In the genomic region with DNA sequence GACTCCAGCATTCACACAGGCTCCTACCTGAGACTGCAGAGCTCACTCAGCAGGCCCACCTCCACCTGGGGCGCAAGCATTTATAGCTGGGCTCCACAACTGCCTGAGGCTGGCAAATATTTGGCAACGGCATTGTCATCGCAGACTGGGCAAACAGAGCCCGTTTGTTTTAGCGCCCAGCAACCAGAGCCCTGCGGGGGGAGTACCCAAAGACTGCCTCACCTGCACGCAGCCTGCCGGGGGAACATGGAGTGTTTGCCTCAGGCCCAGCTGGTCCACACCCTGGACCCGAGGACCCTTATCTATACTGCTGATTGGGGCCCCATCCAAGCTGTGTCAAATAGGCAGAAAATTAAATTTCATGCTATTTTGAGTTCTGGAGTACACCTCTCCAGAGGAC, we compare ENCODE assay signal across 19 mouse cellular contexts. TPM values are rescaled to one million over a fixed set of nuclear protein-coding genes. Genes with fewer than 3 reads are reported as not detected.
DNase-seq lines count a peak whose midpoint lies in the region; ATAC-seq and TF ChIP-seq lines count a peak whose summit lies in the region.
"Had no signal": no experiment of that assay in that cellular context is flagged by ENCODE, and none has a peak within 500 bp of the region (broad histone marks: within the 10 kb centered on the region; RNA-seq: fewer than 3 reads in every experiment).

A gene (minus strand): TSS at position 61 of the 400 bp plus-strand sequence.

- H3K27ac ChIP-seq in liver, embryonic 14.5 days = no peak within 1 kb of the TSS
- H3K27ac ChIP-seq: embryonic facial prominence, embryonic 15.5 days; heart, embryonic 13.5 days; hindbrain, embryonic 10.5 days; macrophage; midbrain, embryonic 13.5 days had no signal

- WGBS in liver, embryonic 14.5 days (ENCODE audit: insufficient replicate concordance) = 45% methylated on average over 9 of the region's 9 CpGs

- H3K4me1 ChIP-seq in liver, embryonic 14.5 days (replicated peaks; ENCODE audit: control insufficient read depth in 2 of 2, insufficient read depth in 2 of 2, low read length in 1 of 2) = peaks cover 8 to 9% of the 10 kb centered on the region in 2 experiments
- H3K4me1 ChIP-seq: embryonic facial prominence, embryonic 15.5 days; midbrain, embryonic 13.5 days had no signal

- TF ChIP-seq EP300 in liver, embryonic 14.5 days (IDR thresholded peaks at IDR 0.05; ENCODE audit: low read depth) = no peak

- no peak within 1 kb of the TSS for H3K4me3 ChIP-seq in liver, embryonic 14.5 days (ENCODE audit: insufficient read depth in 1 of 2, low read depth in 2 of 2, low read length in 2 of 2)
- H3K4me3 ChIP-seq: embryonic facial prominence, embryonic 15.5 days; heart, embryonic 13.5 days; hindbrain, embryonic 10.5 days; midbrain, embryonic 13.5 days had no signal

- H3K9me3 ChIP-seq in liver, embryonic 14.5 days (ENCODE audit: control insufficient read depth, low read length) = no peaks in the 10 kb centered on the region
- H3K9me3 ChIP-seq: embryonic facial prominence, embryonic 15.5 days; heart, embryonic 13.5 days; hindbrain, embryonic 10.5 days; midbrain, embryonic 13.5 days had no signal

- H3K9ac ChIP-seq in liver, embryonic 14.5 days (replicated peaks) = peak within 1 kb of the TSS; percentile 27; the same call in 1 of the 2 replicates
- H3K9ac ChIP-seq: embryonic facial prominence, embryonic 15.5 days; heart, embryonic 13.5 days; midbrain, embryonic 13.5 days had no signal

- peak within 1 kb of the TSS; percentile 20; the same call in 1 of the 2 replicates for H3K4me2 ChIP-seq in liver, embryonic 14.5 days (ENCODE audit: low read depth)
- H3K4me2 ChIP-seq: embryonic facial prominence, embryonic 15.5 days; heart, embryonic 13.5 days; midbrain, embryonic 13.5 days had no signal

- no peaks in the 10 kb centered on the region for H3K36me3 ChIP-seq in liver, embryonic 14.5 days (replicated peaks; ENCODE audit: control insufficient read depth, insufficient read depth, low read depth)
- H3K36me3 ChIP-seq: embryonic facial prominence, embryonic 15.5 days; heart, embryonic 13.5 days; hindbrain, embryonic 10.5 days; midbrain, embryonic 13.5 days had no signal

- H3K27me3 ChIP-seq in liver, embryonic 14.5 days (ENCODE audit: control insufficient read depth, insufficient read depth, low read length) = no peaks in the 10 kb centered on the region; the same call in 1 of the 2 replicates
- H3K27me3 ChIP-seq: embryonic facial prominence, embryonic 15.5 days had no signal

- peak; percentile 58 to 62 for DNase-seq in urinary bladder, adult 18-20 months (ENCODE audit: low spot score in 2 of 2)
- no peak for DNase-seq in urinary bladder, adult 2 months (ENCODE audit: low spot score)
- DNase-seq in liver, embryonic 14.5 days (ENCODE audit: low read depth in 3 of 3, low spot score in 3 of 3) = no peak
- DNase-seq in lung, postnatal 10 days = peak; percentile 51
- DNase-seq in urinary bladder, postnatal 36 days (ENCODE audit: low spot score in 2 of 2) = peak; percentile 39 to 66
- no peak for DNase-seq in embryo, embryonic 10.5 days (ENCODE audit: low spot score)
- DNase-seq in ovary, postnatal 14 days (ENCODE audit: low spot score) = no peak
- DNase-seq: adrenal gland, adult 8-10 months; cerebellum, adult 18-20 months; kidney, adult 18-20 months; kidney, postnatal 4 days; right cerebral cortex, postnatal 25 days had no signal

- ATAC-seq in liver, embryonic 14.5 days (ENCODE audit: insufficient read depth) = no peak; the same call in 1 of the 2 replicates
- ATAC-seq: midbrain, embryonic 13.5 days had no signal

- TF ChIP-seq CTCF in liver, embryonic 14.5 days (IDR thresholded peaks at IDR 0.05; ENCODE audit: low read depth) = no peak

RNA-seq across cellular contexts. Expression of the gene that starts here (rescaled TPM):
- 0.07 TPM in 1 of 2 replicates, not detected in the other for polyA plus RNA-seq in urinary bladder, adult 2 months (2012; rRNA removed)
- not detected in 2 replicates for polyA plus RNA-seq in liver, embryonic 14.5 days (2012; rRNA removed)
- polyA plus RNA-seq in liver, embryonic 14.5 days (2014; fragmentation: Nextera tagmentation; extraction: Ambion mirVana) = not detected in 2 replicates
- polyA plus RNA-seq: brain, embryonic 14.5 days; forebrain, embryonic 11.5 days; hindbrain, embryonic 10.5 days; macrophage; midbrain, embryonic 13.5 days had no signal

Comparison
In these comparisons a context has a peak if more than half of its experiments do, and no peak if none do; other contexts are left out.
1. DNase-seq: peak in urinary bladder, adult 18-20 months (2 of 2), lung, postnatal 10 days (single experiment) and urinary bladder, postnatal 36 days (2 of 2); none in urinary bladder, adult 2 months (single experiment), liver, embryonic 14.5 days (0 of 3), embryo, embryonic 10.5 days (single experiment) and ovary, postnatal 14 days (single experiment).